In genomic region chr2:17898780-17899179, GRCm38 (mm10) we compare ENCODE assay signal across 23 mouse cellular contexts.
DNase-seq lines count a peak whose midpoint lies in the region; ATAC-seq lines count a peak whose summit lies in the region.
"Had no signal": no experiment of that assay in that cellular context is flagged by ENCODE, and none has a peak within 500 bp of the region (broad histone marks: within the 10 kb centered on the region; RNA-seq: fewer than 3 reads in every experiment).

No protein-coding gene starts in this region.

- 34% methylated on average over 3 of the region's 3 CpGs for whole genome bisulfite sequencing in midbrain, embryonic 10.5 days
- WGBS in midbrain, embryonic 15.5 days, result 34% methylated on average over 3 of the region's 3 CpGs
- 24% methylated on average over 3 of the region's 3 CpGs for WGBS in stomach, embryonic 14.5 days

- peaks cover 12% of the 10 kb centered on the region for H3K27me3 ChIP-seq in midbrain, embryonic 10.5 days (ENCODE audit: low read depth, poor library complexity, severe bottlenecking)
- H3K27me3 ChIP-seq in midbrain, embryonic 15.5 days (replicated peaks), result no peaks in the 10 kb centered on the region
- H3K27me3 ChIP-seq in stomach, embryonic 14.5 days (ENCODE audit: control insufficient read depth, insufficient read depth, low read length), result no peaks in the 10 kb centered on the region
- H3K27me3 ChIP-seq: embryonic facial prominence, embryonic 12.5 days; forebrain, embryonic 12.5 days had no signal

- H3K4me1 ChIP-seq in midbrain, embryonic 10.5 days, result peaks cover 10% of the 10 kb centered on the region; the same call in 1 of the 2 replicates
- no peaks in the 10 kb centered on the region for H3K4me1 ChIP-seq in midbrain, embryonic 15.5 days
- no peaks in the 10 kb centered on the region for H3K4me1 ChIP-seq in stomach, embryonic 14.5 days (ENCODE audit: control insufficient read depth, insufficient read depth, low read length)
- H3K4me1 ChIP-seq: embryonic facial prominence, embryonic 12.5 days; forebrain, embryonic 12.5 days had no signal

- no peaks in the 10 kb centered on the region for H3K36me3 ChIP-seq in midbrain, embryonic 10.5 days
- no peaks in the 10 kb centered on the region for H3K36me3 ChIP-seq in midbrain, embryonic 15.5 days (replicated peaks)
- no peaks in the 10 kb centered on the region for H3K36me3 ChIP-seq in stomach, embryonic 14.5 days (ENCODE audit: control insufficient read depth, insufficient read depth, low read length)
- H3K36me3 ChIP-seq: embryonic facial prominence, embryonic 12.5 days; forebrain, embryonic 12.5 days; G1E; heart, embryonic 10.5 days; hindbrain, embryonic 12.5 days had no signal

- H3K27ac ChIP-seq in midbrain, embryonic 10.5 days (replicated peaks), result no peak overlapping the region
- H3K27ac ChIP-seq in midbrain, embryonic 15.5 days, result no peak overlapping the region
- no peak overlapping the region for H3K27ac ChIP-seq in stomach, embryonic 14.5 days (ENCODE audit: low read length)
- H3K27ac ChIP-seq: embryonic facial prominence, embryonic 12.5 days; forebrain, embryonic 12.5 days; hindbrain, embryonic 12.5 days had no signal

- no peaks in the 10 kb centered on the region for H3K9me3 ChIP-seq in midbrain, embryonic 10.5 days (replicated peaks)
- no peaks in the 10 kb centered on the region for H3K9me3 ChIP-seq in midbrain, embryonic 15.5 days
- H3K9me3 ChIP-seq in stomach, embryonic 14.5 days (ENCODE audit: control insufficient read depth, low read depth, low read length), result no peaks in the 10 kb centered on the region
- H3K9me3 ChIP-seq: embryonic facial prominence, embryonic 12.5 days; forebrain, embryonic 12.5 days; G1E; heart, embryonic 10.5 days; hindbrain, embryonic 12.5 days had no signal

- H3K9ac ChIP-seq in midbrain, embryonic 15.5 days, result no peak overlapping the region
- H3K9ac ChIP-seq in stomach, embryonic 14.5 days (replicated peaks; ENCODE audit: low read depth, low read length), result no peak overlapping the region
- H3K9ac ChIP-seq: embryonic facial prominence, embryonic 12.5 days; forebrain, embryonic 12.5 days; hindbrain, embryonic 12.5 days had no signal

- ATAC-seq in midbrain, embryonic 15.5 days (replicated peaks), result no peak
- peak; percentile 54; the same call in 1 of the 2 replicates for ATAC-seq in stomach, embryonic 14.5 days (ENCODE audit: insufficient number of reproducible peaks, insufficient read depth, low FRiP score, low read depth)
- no peak for ATAC-seq in cerebellum, adult (ENCODE audit: insufficient number of reproducible peaks, low FRiP score, low TSS enrichment)
- ATAC-seq: activated CD4-positive, CD25-positive, alpha-beta regulatory T cell, adult 4 months; forebrain, embryonic 16.5 days; hindbrain, embryonic 16.5 days had no signal

- H3K4me3 ChIP-seq in midbrain, embryonic 10.5 days, result no peak overlapping the region
- no peak overlapping the region for H3K4me3 ChIP-seq in midbrain, embryonic 15.5 days
- H3K4me3 ChIP-seq in stomach, embryonic 14.5 days (ENCODE audit: low read depth, low read length), result no peak overlapping the region
- H3K4me3 ChIP-seq: embryonic facial prominence, embryonic 12.5 days; forebrain, embryonic 12.5 days; hindbrain, embryonic 12.5 days had no signal

- no peak overlapping the region for H3K4me2 ChIP-seq in midbrain, embryonic 15.5 days
- H3K4me2 ChIP-seq in stomach, embryonic 14.5 days (replicated peaks; ENCODE audit: low read depth, low read length), result no peak overlapping the region
- H3K4me2 ChIP-seq: embryonic facial prominence, embryonic 12.5 days; forebrain, embryonic 12.5 days; hindbrain, embryonic 12.5 days had no signal

- peak; percentile 8 for DNase-seq in midbrain, embryonic 10.5 days (ENCODE audit: low spot score)
- DNase-seq in R1 (ENCODE audit: low read depth, low spot score), result peak; percentile 85
- DNase-seq in cerebellum, adult 9-11 months, result no peak
- no peak for DNase-seq in lung, adult 18-20 months
- DNase-seq: adrenal gland, adult 2 months; adrenal gland, postnatal 25 days; cerebellum, adult 2 months; cerebellum, postnatal 14 days; gastrocnemius, postnatal 10 days; heart, adult 18-20 months; heart, postnatal 10 days; heart, postnatal 4 days had no signal

Comparison
In these comparisons a context has a peak if more than half of its experiments do, and no peak if none do; other contexts are left out.
1. DNase-seq: peak in midbrain, embryonic 10.5 days (single experiment) and R1 (single experiment); none in cerebellum, adult 9-11 months (single experiment) and lung, adult 18-20 months (0 of 2).